Mouse (Mus musculus) hindbrain, embryonic 15.5 days (tissue): Measurements from ENCODE around the gene Gdpgp1. TPM values are rescaled to one million over a fixed set of nuclear protein-coding genes. Genes with fewer than 3 reads are reported as not detected.

Experiments
- ATAC-seq: fragments of 200-750 bp; cut with Nextera tagmentation; 2 replicates; pipeline ENCODE4 v1.8.0; 2017; ENCODE audit warnings: low read depth, moderate number of reproducible peaks, moderate TSS enrichment; ENCODE audit not compliant: low FRiP score
- H3K27ac ChIP-seq: fragments of 300-500 bp; sonication (generic); replicated peaks from 2 replicates; pipeline ENCODE4 v1.5.1; 2015; ENCODE audit warnings: mild to moderate bottlenecking, inconsistent platforms
- H3K27me3 ChIP-seq: fragments of 300-500 bp; sonication (generic); 2 replicates; pipeline ENCODE4 v1.6.1; 2015; ENCODE audit warnings: control low read depth, inconsistent platforms
- H3K36me3 ChIP-seq: fragments of 300-500 bp; sonication (generic); 2 replicates; pipeline ENCODE4 v1.6.1; 2015; ENCODE audit warnings: control low read depth, inconsistent platforms
- H3K4me1 ChIP-seq: fragments of 300-500 bp; sonication (generic); replicated peaks from 2 replicates; pipeline ENCODE4 v1.6.1; 2015; ENCODE audit warnings: control low read depth, inconsistent platforms
- H3K4me2 ChIP-seq: fragments of 300-500 bp; sonication (generic); 2 replicates; pipeline ENCODE4 v1.6.1; 2015; ENCODE audit warnings: moderate library complexity, mild to moderate bottlenecking, inconsistent platforms
- H3K4me3 ChIP-seq: fragments of 300-500 bp; sonication (generic); 2 replicates; pipeline ENCODE4 v1.5.1; 2015; ENCODE audit warnings: mild to moderate bottlenecking, inconsistent platforms
- H3K9ac ChIP-seq: fragments of 300-500 bp; sonication (generic); 2 replicates; pipeline ENCODE4 v1.6.1; 2015; ENCODE audit warnings: inconsistent platforms
- H3K9me3 ChIP-seq: fragments of 300-500 bp; sonication (generic); 2 replicates; pipeline ENCODE4 v1.6.1; 2016; ENCODE audit warnings: control low read depth, inconsistent platforms
- WGBS: fragments of 180-500 bp; shearing (Covaris S2); methylation state at CpG from one replicate; pipeline ENCODE4 v1.1.7; 2015; 5-methylcytosine and 5-hydroxymethylcytosine counted together
- polyA plus RNA-seq: library from polyadenylated mRNA; unstranded; fragments of >200 nt; fragmentation: Nextera tagmentation; extraction: Ambion mirVana; gene quantifications from 2 replicates; pipeline ENCODE4 v1.2.1, GENCODE M21; 2015

The Gdpgp1 gene
- polyA plus RNA-seq, 1 experiment from 2014 or later: 4.6 TPM

GRCm38 (mm10) chr7:80192226-80193061 is 40.2 kb upstream of the Gdpgp1 start:
- Histone ChIP-seq H3K27me3 (no peaks in the 10 kb centered on the region), H3K4me3 (0 out of 2 replicates have a peak overlapping the region, but pooled peaks have one; percentile 2), H3K27ac (peak overlapping the region; percentile 72), H3K36me3 (no peaks in the 10 kb centered on the region), H3K9ac (0 out of 2 replicates have a peak overlapping the region, but pooled peaks have one; percentile 3), H3K4me1 (peaks cover 62% of the 10 kb centered on the region), H3K4me2 (peak overlapping the region; percentile 38), H3K9me3 (no peaks in the 10 kb centered on the region)
- ATAC-seq: peak; percentile 84
- 9% methylated on average over 15 of the region's 16 CpGs for WGBS

GRCm38 (mm10) chr7:80193941-80194739 is 38.5 kb upstream of the Gdpgp1 start:
- Histone ChIP-seq H3K4me3 (no peak overlapping the region), H3K27ac (peak overlapping the region; percentile 60), H3K4me1 (peaks cover 53% of the 10 kb centered on the region), H3K9me3 (no peaks in the 10 kb centered on the region), H3K27me3 (no peaks in the 10 kb centered on the region), H3K4me2 (peak overlapping the region; percentile 6; the same call in 1 of the 2 replicates), H3K9ac (no peak overlapping the region), H3K36me3 (no peaks in the 10 kb centered on the region)
- ATAC-seq: no peak
- WGBS: 39% methylated on average over 13 of the region's 13 CpGs

GRCm38 (mm10) chr7:80195146-80195545 is 37.5 kb upstream of the Gdpgp1 start:
- Histone ChIP-seq H3K9ac (no peak overlapping the region), H3K36me3 (no peaks in the 10 kb centered on the region), H3K27me3 (no peaks in the 10 kb centered on the region), H3K4me2 (no peak overlapping the region), H3K4me3 (no peak overlapping the region), H3K9me3 (no peaks in the 10 kb centered on the region), H3K27ac (no peak overlapping the region), H3K4me1 (peaks cover 58% of the 10 kb centered on the region)
- 91% methylated on average over 5 of the region's 5 CpGs for WGBS
- no peak for ATAC-seq

- WGBS: 82% methylated on average over 10 of the region's 11 CpGs
- Histone ChIP-seq H3K4me2 (no peak overlapping the region), H3K27me3 (no peaks in the 10 kb centered on the region), H3K9me3 (no peaks in the 10 kb centered on the region), H3K4me3 (no peak overlapping the region), H3K4me1 (peaks cover 63% of the 10 kb centered on the region), H3K9ac (no peak overlapping the region), H3K36me3 (no peaks in the 10 kb centered on the region), H3K27ac (no peak overlapping the region)
- ATAC-seq: no peak
Observed at GRCm38 (mm10) chr7:80195576-80196263, 36.9 kb upstream of the Gdpgp1 start.

GRCm38 (mm10) chr7:80197371-80197770 is 35.3 kb upstream of the Gdpgp1 start:
- Histone ChIP-seq H3K36me3 (no peaks in the 10 kb centered on the region), H3K9ac (peak overlapping the region; percentile 84), H3K4me2 (peak overlapping the region; percentile 73), H3K27ac (peak overlapping the region; percentile 95), H3K4me3 (peak overlapping the region; percentile 80), H3K4me1 (peaks cover 67% of the 10 kb centered on the region), H3K9me3 (no peaks in the 10 kb centered on the region), H3K27me3 (no peaks in the 10 kb centered on the region)
- no peak for ATAC-seq
- 7% methylated on average over 4 of the region's 4 CpGs for WGBS

- Histone ChIP-seq H3K4me2 (peak overlapping the region; percentile 73), H3K9ac (peak overlapping the region; percentile 84), H3K27me3 (no peaks in the 10 kb centered on the region), H3K36me3 (no peaks in the 10 kb centered on the region), H3K27ac (peak overlapping the region; percentile 95), H3K4me3 (peak overlapping the region; percentile 80), H3K9me3 (no peaks in the 10 kb centered on the region), H3K4me1 (peaks cover 67% of the 10 kb centered on the region)
- ATAC-seq: peak; percentile 91
- WGBS: under 1% methylated on average over 63 of the region's 74 CpGs
Observed at GRCm38 (mm10) chr7:80197941-80198778, 34.5 kb upstream of the Gdpgp1 start.

GRCm38 (mm10) chr7:80198863-80199262 is 33.8 kb upstream of the Gdpgp1 start:
- Histone ChIP-seq H3K36me3 (no peaks in the 10 kb centered on the region), H3K4me3 (peak overlapping the region; percentile 80), H3K27me3 (no peaks in the 10 kb centered on the region), H3K4me1 (peaks cover 68% of the 10 kb centered on the region), H3K9me3 (no peaks in the 10 kb centered on the region), H3K9ac (peak overlapping the region; percentile 84), H3K27ac (peak overlapping the region; percentile 95), H3K4me2 (peak overlapping the region; percentile 73)
- peak; percentile 4; the same call in 1 of the 2 replicates for ATAC-seq
- WGBS: 1% methylated on average over 11 of the region's 11 CpGs

GRCm38 (mm10) chr7:80199286-80199685 is 33.4 kb upstream of the Gdpgp1 start:
- Histone ChIP-seq H3K27me3 (no peaks in the 10 kb centered on the region), H3K9me3 (no peaks in the 10 kb centered on the region), H3K4me3 (peak overlapping the region; percentile 80), H3K4me1 (peaks cover 68% of the 10 kb centered on the region), H3K4me2 (peak overlapping the region; percentile 73), H3K27ac (peak overlapping the region; percentile 95), H3K9ac (peak overlapping the region; percentile 84), H3K36me3 (no peaks in the 10 kb centered on the region)
- ATAC-seq: no peak
- 35% methylated on average over 6 of the region's 6 CpGs for WGBS

- H3K27ac ChIP-seq: no peak overlapping the region
- H3K4me1 ChIP-seq: peaks cover 69% of the 10 kb centered on the region
- no peaks in the 10 kb centered on the region for H3K27me3 ChIP-seq
- H3K9me3 ChIP-seq: no peaks in the 10 kb centered on the region
- no peak for ATAC-seq
- peak overlapping the region; percentile 73 for H3K4me2 ChIP-seq
- 0 out of 2 replicates have a peak overlapping the region, but pooled peaks have one; percentile 84 for H3K9ac ChIP-seq
- WGBS: 66% methylated on average over 11 of the region's 11 CpGs
- peak overlapping the region; percentile 80 for H3K4me3 ChIP-seq
- no peaks in the 10 kb centered on the region for H3K36me3 ChIP-seq
Observed at GRCm38 (mm10) chr7:80199851-80200587, 32.6 kb upstream of the Gdpgp1 start.

- peaks cover 69% of the 10 kb centered on the region for H3K4me1 ChIP-seq
- H3K9ac ChIP-seq: no peak overlapping the region
- H3K4me2 ChIP-seq: peak overlapping the region; percentile 73
- WGBS: 85% methylated on average over 6 of the region's 6 CpGs
- no peaks in the 10 kb centered on the region for H3K27me3 ChIP-seq
- H3K36me3 ChIP-seq: no peaks in the 10 kb centered on the region
- no peak for ATAC-seq
- H3K4me3 ChIP-seq: no peak overlapping the region
- H3K27ac ChIP-seq: no peak overlapping the region
- no peaks in the 10 kb centered on the region for H3K9me3 ChIP-seq
Observed at GRCm38 (mm10) chr7:80200588-80200945, 32.1 kb upstream of the Gdpgp1 start.
